Mouse (Mus musculus): Measurements from ENCODE around the gene Hscb. TPM values are rescaled to one million over a fixed set of nuclear protein-coding genes. Genes with fewer than 3 reads are reported as not detected.
"Not testable (repeated sequence)": the region's sequence is repeated elsewhere in the genome, so short reads cannot be mapped to it uniquely, and the experiment has no call there.

The Hscb gene
- total RNA-seq, 1 experiment from 2014 or later = 17.2 TPM

GRCm38 (mm10) chr5:110839038-110839677 lies 419 bp downstream of the Hscb start:
- peak; percentile 60 for ATAC-seq (replicated peaks; ENCODE audit: insufficient number of reproducible peaks, low FRiP score, low TSS enrichment, poor library complexity, severe bottlenecking)

GRCm38 (mm10) chr5:110838016-110838415 lies 1.6 kb downstream of the Hscb start:
- not testable (repeated sequence) for ATAC-seq (replicated peaks; ENCODE audit: insufficient number of reproducible peaks, low FRiP score, low TSS enrichment, poor library complexity, severe bottlenecking)

- ATAC-seq (replicated peaks; ENCODE audit: insufficient number of reproducible peaks, low FRiP score, low TSS enrichment, poor library complexity, severe bottlenecking) = no peak
These were observed 3.6 kb downstream of the Hscb start for GRCm38 (mm10) chr5:110835959-110836358.

GRCm38 (mm10) chr5:110831036-110831720 lies 8.4 kb downstream of the Hscb start:
- ATAC-seq (replicated peaks; ENCODE audit: insufficient number of reproducible peaks, low FRiP score, low TSS enrichment, poor library complexity, severe bottlenecking) = no peak

- ATAC-seq (replicated peaks; ENCODE audit: insufficient number of reproducible peaks, low FRiP score, low TSS enrichment, poor library complexity, severe bottlenecking) = no peak
These were observed 12.0 kb downstream of the Hscb start for GRCm38 (mm10) chr5:110827576-110827975.

- ATAC-seq (replicated peaks; ENCODE audit: insufficient number of reproducible peaks, low FRiP score, low TSS enrichment, poor library complexity, severe bottlenecking) = no peak
These were observed 12.6 kb downstream of the Hscb start for GRCm38 (mm10) chr5:110826781-110827495.

- ATAC-seq (replicated peaks; ENCODE audit: insufficient number of reproducible peaks, low FRiP score, low TSS enrichment, poor library complexity, severe bottlenecking) = no peak
These were observed 15.2 kb downstream of the Hscb start for GRCm38 (mm10) chr5:110824421-110824820.

GRCm38 (mm10) chr5:110809667-110810325 lies 29.8 kb downstream of the Hscb start, which contains the start of gene Ulk1:
Ulk1 (minus strand) TSS chr5:110810097.
- ATAC-seq (replicated peaks; ENCODE audit: insufficient number of reproducible peaks, low FRiP score, low TSS enrichment, poor library complexity, severe bottlenecking) = peak; percentile 88

- ATAC-seq (replicated peaks; ENCODE audit: insufficient number of reproducible peaks, low FRiP score, low TSS enrichment, poor library complexity, severe bottlenecking) = no peak
These were observed 30.5 kb downstream of the Hscb start for GRCm38 (mm10) chr5:110808821-110809666.

GRCm38 (mm10) chr5:110808061-110808631 lies 31.4 kb downstream of the Hscb start:
- ATAC-seq (replicated peaks; ENCODE audit: insufficient number of reproducible peaks, low FRiP score, low TSS enrichment, poor library complexity, severe bottlenecking) = peak; percentile 66

GRCm38 (mm10) chr5:110807453-110807852 lies 32.1 kb downstream of the Hscb start:
- ATAC-seq (replicated peaks; ENCODE audit: insufficient number of reproducible peaks, low FRiP score, low TSS enrichment, poor library complexity, severe bottlenecking) = no peak

- no peak for ATAC-seq (replicated peaks; ENCODE audit: insufficient number of reproducible peaks, low FRiP score, low TSS enrichment, poor library complexity, severe bottlenecking)
These were observed 32.9 kb downstream of the Hscb start for GRCm38 (mm10) chr5:110806676-110807075.

GRCm38 (mm10) chr5:110806154-110806553 lies 33.4 kb downstream of the Hscb start:
- no peak for ATAC-seq (replicated peaks; ENCODE audit: insufficient number of reproducible peaks, low FRiP score, low TSS enrichment, poor library complexity, severe bottlenecking)

- ATAC-seq (replicated peaks; ENCODE audit: insufficient number of reproducible peaks, low FRiP score, low TSS enrichment, poor library complexity, severe bottlenecking) = no peak
These were observed 35.4 kb downstream of the Hscb start for GRCm38 (mm10) chr5:110804012-110804743.

GRCm38 (mm10) chr5:110802809-110803208 lies 36.8 kb downstream of the Hscb start:
- ATAC-seq (replicated peaks; ENCODE audit: insufficient number of reproducible peaks, low FRiP score, low TSS enrichment, poor library complexity, severe bottlenecking) = no peak

GRCm38 (mm10) chr5:110802186-110802585 lies 37.4 kb downstream of the Hscb start:
- no peak for ATAC-seq (replicated peaks; ENCODE audit: insufficient number of reproducible peaks, low FRiP score, low TSS enrichment, poor library complexity, severe bottlenecking)

GRCm38 (mm10) chr5:110801036-110801624 lies 38.4 kb downstream of the Hscb start:
- no peak for ATAC-seq (replicated peaks; ENCODE audit: insufficient number of reproducible peaks, low FRiP score, low TSS enrichment, poor library complexity, severe bottlenecking)

Measured in monocyte, adult 5-6 weeks (primary cell).